Mouse (Mus musculus) neural tube, embryonic 10.5 days (tissue): ENCODE results near the gene Dpp6.
A peak's percentile ranks its signal among the peaks of the same experiment; 100 is the strongest.

Source experiments
- DNase-seq: peaks from one replicate; pipeline ENCODE4 v3.0.0-alpha.2; 2017; ENCODE audit warnings: low spot score; ENCODE audit errors: extremely low spot score

Gene Dpp6

DNA sequence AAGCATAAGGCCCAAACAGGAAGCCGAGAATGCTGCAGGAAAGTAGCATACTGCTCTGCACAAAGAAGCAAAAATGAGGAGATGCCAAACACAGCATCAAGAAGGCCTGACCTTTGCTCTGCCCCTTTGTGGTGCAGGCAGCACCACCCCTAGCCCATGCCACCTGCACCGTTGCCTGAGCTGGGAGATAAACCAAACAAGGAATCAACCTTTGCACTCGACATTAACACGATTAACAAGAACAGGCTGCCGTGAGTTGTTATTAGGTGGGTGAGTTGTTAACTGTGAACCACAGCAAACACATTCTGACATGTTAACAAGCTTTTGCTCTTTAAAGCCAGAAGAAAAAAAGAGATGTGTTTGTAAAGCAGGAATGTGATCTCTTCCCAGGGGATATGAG is 239.4 kb downstream of the Dpp6 start:
- no peak for DNase-seq

DNA sequence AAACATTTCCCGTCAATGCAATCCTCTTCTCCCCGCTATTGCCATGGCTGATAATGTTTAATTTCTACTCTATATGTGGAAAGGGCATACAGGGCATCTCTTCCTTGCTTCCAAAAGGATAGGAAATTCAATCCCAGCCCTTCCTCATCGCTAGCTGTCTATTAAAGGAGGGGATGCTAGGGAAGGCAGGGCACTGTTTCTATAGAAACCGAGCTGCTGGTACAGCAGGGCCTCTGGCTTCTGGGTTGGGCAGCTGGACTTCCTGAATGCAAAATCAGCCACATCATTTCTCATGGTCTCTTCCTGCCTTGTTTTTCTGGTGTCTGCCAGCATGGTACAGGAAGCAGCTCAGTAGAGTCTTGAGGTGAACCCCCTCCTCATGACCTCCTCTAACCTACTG is 243.1 kb downstream of the Dpp6 start:
- no peak for DNase-seq

DNA sequence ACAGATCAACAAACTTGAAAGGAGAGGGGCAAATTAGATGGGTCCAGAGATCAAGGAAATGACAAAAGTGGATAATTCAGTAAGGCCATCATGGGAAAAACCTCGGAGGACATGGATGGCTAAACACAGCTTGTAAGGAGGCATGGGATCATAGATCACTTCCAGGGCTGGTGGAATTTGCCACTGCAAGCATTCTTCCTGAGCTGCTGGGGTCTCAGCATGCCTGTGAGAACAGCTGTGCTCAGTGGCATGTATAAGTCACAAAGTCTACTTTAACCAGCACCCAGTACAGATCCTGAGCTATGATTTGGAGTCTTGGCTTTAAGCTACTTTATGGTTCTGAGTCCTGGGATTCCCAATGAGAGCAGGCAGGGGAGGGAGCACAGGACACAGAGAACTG is 246.9 kb downstream of the Dpp6 start:
- DNase-seq: no peak

GRCm38 (mm10) chr5:27066837-27067236 is 249.8 kb downstream of the Dpp6 start:
- DNase-seq: no peak

- peak; percentile 47 for DNase-seq
Observed at GRCm38 (mm10) chr5:27075131-27075591, 258.2 kb downstream of the Dpp6 start.

DNA sequence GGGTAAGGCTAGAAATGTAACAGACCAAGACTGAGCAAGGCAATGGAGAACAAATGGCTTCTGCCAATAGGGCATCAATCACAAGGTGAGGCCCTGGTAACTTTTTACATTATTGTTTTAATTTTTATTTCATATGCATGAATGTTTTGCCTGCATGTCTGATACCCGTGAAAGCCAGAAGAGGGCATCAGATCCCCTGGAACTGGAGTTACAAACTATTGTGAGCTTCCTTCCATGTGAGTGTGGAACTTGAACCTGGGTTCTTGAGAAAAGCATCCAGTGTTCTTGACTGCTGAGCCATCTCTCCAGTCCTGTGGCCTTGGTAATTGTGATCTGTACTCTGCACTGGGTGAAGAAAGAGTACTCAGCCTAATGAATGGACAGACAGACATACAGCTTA is 259.0 kb downstream of the Dpp6 start:
- no peak for DNase-seq

- DNase-seq: no peak
Observed at GRCm38 (mm10) chr5:27077821-27078220, 260.8 kb downstream of the Dpp6 start.

DNA sequence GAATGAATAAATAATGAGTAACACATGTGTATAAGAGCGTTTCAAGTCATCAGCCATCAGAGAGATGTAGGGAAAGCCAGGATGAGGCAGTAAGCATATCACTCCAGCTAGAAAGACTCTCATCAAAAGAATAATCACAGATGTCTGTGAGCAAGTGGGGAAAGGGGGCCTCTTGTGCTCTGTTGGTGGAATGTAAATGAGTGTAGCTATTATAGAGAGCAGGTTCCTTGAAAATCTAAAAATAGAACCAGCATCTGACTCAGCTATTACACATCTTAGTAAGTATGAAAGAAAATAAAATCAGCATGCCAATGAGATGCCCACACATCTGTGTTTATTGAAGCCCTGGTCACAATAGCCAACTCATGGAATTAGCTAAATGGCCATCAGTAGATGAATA is 264.3 kb downstream of the Dpp6 start:
- no peak for DNase-seq

DNA sequence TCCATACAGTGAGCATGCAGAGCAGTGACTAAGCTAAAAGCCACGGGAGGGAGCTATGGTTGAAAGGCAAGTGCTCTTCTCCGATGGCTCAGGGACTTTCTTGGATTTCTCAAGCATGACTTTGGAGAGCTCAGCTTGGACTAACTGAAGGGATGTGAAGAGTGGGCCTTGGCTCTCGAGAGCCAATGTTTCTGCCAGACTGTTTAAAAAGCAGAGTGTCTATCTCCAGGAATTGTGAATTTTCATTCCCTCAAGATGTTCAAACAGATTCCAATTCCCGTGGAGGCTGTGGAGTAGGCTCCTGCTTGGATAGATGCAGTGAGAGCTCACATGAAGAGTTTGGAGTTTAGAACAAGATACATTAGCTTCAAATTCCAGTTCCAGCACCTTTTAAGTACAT is 266.8 kb downstream of the Dpp6 start:
- no peak for DNase-seq

- DNase-seq: no peak
Observed at GRCm38 (mm10) chr5:27108221-27108620, 291.2 kb downstream of the Dpp6 start.

- no peak for DNase-seq
Observed at GRCm38 (mm10) chr5:27122479-27122878, 305.5 kb downstream of the Dpp6 start.

DNA sequence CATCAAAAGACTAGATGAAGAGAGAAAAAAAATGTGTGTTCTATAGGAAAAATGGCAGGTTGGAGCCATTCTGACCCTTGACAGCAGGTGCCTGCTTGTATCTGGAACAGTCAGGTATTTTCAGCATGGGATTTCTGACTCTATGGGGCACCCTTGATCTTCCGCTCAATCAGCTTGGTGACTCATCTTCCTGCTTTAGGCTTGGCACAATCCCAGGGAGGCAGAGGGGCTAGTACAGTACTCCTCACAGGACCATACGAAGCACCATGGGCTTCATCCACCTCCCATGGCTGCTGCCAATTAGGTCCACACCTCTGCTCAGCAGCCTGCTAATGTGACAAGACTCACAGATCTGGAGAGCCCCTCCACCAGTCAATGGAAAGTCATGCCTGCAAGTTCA is 305.9 kb downstream of the Dpp6 start:
- no peak for DNase-seq

DNA sequence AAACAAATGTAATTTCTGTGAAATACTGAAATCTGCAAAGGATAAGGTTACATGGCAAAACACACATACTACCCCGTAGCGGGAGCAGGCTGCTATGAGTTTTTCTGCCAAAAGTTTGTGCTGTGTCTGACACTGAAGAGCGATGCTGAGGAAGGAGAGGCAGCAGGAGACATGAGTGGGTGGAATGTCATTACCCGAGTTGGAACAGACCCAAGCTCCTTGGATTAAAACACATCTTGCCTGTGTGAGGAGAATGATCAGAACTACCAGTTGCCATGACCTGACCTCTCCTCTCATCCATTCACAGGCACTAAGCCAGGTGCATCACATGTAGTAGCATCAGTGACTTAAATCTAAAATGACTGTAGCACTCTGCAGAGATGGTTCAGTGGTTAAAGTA is 309.0 kb downstream of the Dpp6 start:
- DNase-seq: no peak

GRCm38 (mm10) chr5:27133196-27133595 is 316.2 kb downstream of the Dpp6 start:
- DNase-seq: no peak

DNA sequence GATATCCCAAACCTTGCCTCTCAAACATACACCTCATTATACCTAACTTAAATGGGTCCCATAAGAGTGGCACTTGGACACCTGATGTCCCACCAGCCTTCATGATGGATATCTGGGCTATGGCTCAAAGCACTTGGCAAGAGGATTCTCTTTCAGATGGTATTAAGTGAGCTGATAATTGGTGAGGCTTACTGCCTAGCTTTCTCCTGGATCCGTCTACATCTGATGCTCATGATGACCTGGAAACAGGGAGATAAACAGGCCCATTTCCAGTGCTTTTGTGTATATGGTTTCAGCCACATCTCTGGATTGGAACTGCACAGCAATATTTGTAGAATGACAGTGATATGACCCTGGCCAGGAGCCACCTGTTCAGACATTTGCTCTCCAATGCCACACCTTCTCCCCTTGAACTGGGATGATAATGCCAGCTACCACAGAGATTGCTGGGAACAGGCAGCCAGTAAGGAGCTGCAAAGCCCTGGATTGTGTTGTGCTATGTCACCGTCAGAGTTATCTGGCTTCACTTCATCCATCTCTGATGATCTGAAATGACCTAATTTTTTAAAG is 317.5 kb downstream of the Dpp6 start:
- no peak for DNase-seq

DNA sequence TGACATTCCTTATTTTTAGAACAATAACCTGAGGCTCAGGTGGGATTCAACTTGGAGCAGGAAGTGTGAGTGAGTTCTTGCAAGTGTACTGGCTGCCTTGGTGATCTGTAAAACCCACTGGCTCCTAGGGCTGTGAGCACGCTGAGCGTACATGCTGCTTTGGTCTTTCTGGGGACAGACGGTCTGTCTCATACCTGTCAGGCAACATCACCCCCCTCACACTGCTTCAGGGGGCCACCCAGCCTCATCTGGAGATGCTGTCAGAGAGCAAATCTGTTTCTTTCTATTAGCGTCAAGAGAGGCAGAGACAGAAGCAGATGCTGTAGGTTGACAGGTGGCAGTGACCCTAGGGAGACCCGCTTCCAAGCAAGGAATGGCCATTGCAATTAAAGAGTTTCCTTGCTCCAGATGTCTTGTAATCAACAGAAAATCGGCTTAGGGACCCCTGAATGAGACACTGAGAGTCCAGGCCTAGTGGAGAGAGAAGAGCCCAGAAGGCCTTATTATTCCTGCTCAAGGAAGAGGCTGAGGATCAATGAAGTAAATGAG is 330.5 kb downstream of the Dpp6 start:
- no peak for DNase-seq

GRCm38 (mm10) chr5:27151017-27151416 is 334.0 kb downstream of the Dpp6 start:
- no peak for DNase-seq

DNA sequence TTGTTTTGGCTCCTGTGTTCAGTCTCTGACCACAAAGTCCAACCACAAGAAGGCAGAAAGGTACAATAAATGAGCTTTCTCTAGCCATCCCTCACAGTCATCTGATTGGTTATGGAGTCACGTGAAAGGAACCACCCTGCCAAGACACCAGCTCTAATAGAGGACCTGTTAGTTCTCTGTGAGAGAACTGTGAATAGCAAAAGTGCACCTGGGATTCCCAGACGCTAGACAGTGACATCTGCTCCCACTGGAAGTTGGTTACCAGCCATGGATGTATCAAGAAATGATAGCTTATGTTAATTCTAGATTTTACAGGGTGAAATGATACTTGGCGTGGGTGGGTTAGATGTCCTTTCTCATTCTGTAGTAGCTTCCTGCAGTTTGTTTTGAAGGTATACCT is 338.7 kb downstream of the Dpp6 start:
- DNase-seq: no peak

DNA sequence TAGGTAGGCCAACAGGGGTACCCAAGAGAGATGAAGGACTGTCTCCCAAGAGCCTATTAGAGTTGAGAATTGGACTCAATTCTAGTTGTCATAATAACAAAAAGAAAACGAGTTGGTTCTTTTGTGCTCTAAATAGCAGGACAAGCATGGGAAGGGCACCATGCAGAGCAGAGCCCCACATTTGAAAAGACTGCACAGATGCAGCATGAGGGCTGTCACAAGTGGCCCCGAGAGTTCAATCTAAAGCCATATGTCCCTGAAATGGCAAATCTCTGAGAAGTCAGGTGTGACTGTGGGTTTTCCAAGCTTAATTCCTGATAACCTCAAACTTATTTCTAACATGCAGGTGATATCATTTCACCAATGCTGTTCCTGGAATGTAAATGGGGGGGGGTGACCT is 339.4 kb downstream of the Dpp6 start:
- no peak for DNase-seq

DNA sequence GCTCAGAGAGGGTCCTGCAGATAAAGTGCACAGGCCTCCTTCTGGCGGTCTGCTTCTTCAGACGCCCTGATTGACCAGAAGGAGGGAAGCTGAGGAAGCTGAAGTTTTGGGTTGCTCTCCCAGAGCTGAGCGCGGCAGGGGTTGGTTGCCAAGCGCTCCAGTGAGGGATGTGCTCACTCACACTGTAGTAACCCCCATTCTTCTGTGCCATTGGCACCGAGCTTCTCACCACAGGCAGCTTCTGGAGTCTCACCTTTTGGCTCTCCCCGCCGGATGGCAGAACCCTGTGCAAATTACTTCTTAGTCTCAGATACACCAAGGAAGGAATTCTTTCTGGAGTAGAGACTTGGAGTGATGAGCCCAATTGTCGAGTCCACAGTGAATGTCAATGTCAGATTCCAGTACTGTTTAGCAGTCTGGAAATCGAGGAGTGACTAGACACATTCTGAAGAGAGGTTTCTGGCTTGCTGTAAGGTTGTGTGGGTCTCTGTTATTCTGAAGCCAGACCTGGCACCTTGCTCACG is 344.2 kb downstream of the Dpp6 start:
- no peak for DNase-seq

DNA sequence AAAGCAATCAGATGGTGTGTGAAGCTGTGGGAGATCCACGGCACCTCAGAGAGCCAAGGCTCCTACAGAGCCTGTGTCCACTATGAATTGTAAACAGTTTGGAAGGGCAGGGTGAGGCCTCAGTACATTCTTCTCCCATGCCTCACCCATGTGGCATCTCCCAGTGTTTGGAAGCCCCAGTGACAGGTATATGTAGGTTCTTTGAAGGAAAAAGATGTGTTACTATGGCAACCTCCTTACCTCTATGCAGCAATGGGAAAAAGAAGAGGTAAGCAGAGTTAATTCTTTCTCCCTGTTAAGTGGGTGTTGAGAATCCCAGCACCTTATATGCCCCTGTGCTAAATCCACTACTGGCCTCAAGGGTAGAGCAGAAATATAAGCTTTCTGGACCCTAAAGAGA is 351.5 kb downstream of the Dpp6 start:
- DNase-seq: no peak

- DNase-seq: no peak
Observed at GRCm38 (mm10) chr5:27184963-27185362, 368.0 kb downstream of the Dpp6 start.

DNA sequence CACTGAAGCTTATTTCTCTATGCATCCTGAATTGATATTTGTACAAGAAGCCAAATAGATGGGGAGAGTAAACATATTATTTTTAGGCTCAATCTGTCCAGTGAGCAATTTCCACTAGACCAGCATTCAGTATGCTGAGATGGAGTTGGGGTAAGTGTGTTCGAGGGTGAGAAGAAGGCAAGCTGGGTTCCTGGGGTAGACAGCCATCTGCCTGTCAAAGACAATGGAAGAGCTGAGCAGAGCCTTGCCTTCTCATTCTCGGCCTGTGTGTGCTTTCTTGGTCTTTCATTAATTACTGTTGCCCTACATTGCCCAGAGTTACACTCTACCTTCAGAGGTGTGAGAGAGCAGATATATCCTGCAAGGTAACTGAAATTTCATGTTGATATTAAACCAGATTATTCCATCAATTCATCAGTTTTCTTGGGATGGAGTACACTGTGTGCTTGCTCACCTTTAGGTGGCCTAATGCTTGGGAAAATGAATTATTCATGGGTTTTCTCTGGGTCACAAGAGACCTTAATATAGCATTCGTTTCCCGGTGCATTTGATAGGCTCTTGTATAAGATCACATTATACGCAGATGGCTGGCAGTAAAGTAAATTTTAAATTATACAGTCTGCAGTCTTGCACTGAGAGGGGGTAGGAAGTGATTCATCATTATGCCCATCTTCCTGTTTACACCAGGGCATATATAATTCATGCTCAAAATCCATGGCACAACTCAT is 374.4 kb downstream of the Dpp6 start:
- no peak for DNase-seq
